Mouse (Mus musculus): ENCODE results near the gene Siglech. TPM values are rescaled to one million over a fixed set of nuclear protein-coding genes. Genes with fewer than 3 reads are reported as not detected.
A peak's percentile ranks its signal among the peaks of the same experiment; 100 is the strongest.

Gene Siglech
- total and polyA plus RNA-seq, 3 experiments = not detected

DNA sequence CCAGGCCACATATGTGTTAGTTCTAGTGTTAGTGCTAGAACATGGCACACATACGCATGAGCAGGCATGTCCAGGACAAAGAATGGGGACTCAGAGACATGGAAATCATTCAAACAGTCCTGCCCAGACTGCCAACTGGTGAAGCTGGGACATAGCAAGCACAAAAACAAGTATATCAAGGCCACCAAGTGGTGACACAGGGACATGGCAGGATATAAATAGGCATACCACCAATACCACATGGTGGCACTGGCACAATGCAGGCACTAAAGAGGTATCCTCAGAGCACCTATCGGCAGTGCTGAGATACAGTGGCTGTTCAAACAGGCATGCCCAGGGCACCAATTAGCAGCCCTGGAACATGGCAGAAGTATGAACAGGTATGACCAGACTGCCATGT is 33.5 kb upstream of the Siglech start:
- DNase-seq (ENCODE audit: low read depth, low spot score) = peak; percentile 11
- H3K27ac ChIP-seq (ENCODE audit: control insufficient read depth, low read depth, low read length) = no peak overlapping the region
- TF ChIP-seq CTCF (IDR thresholded peaks at IDR 0.05 in 2 of 3, conservative IDR thresholded peaks at IDR 0.05 in 1 of 3; ENCODE audit: control insufficient read depth in 1 of 3, insufficient read depth in 1 of 3, low read depth in 2 of 3, low read length in 3 of 3, poor library complexity in 1 of 3, severe bottlenecking in 1 of 3) = peak in 2 of 3 experiments; percentile 19 to 49; a peak in 3 of 6 replicates
- no peak for TF ChIP-seq MAX (IDR thresholded peaks at IDR 0.05; ENCODE audit: low read length)
- TF ChIP-seq TCF12 (IDR thresholded peaks at IDR 0.05; ENCODE audit: low read depth, low read length) = no peak
- peak; percentile 11; the same call in 1 of the 2 replicates for TF ChIP-seq SMC3 (IDR thresholded peaks at IDR 0.05; ENCODE audit: low read depth, low read length)
- TF ChIP-seq MEF2A (IDR thresholded peaks at IDR 0.05; ENCODE audit: extremely low read depth, insufficient replicate concordance, low read depth, low read length, poor library complexity, severe bottlenecking) = no peak
- H3K79me2 ChIP-seq (ENCODE audit: control insufficient read depth, insufficient read depth, low read length, poor library complexity) = no peaks in the 10 kb centered on the region
- no peaks in the 10 kb centered on the region for H3K4me1 ChIP-seq (ENCODE audit: control insufficient read depth in 1 of 2, insufficient read depth in 2 of 2, low read length in 2 of 2)
- no peak overlapping the region for H3K9ac ChIP-seq (ENCODE audit: control insufficient read depth, low read depth, low read length, poor library complexity, severe bottlenecking)
- H3K4me3 ChIP-seq (ENCODE audit: control insufficient read depth in 1 of 2, insufficient read depth in 1 of 2, low read depth in 2 of 2, low read length in 2 of 2) = no peak overlapping the region
- H3K36me3 ChIP-seq (ENCODE audit: control insufficient read depth in 1 of 2, insufficient read depth in 2 of 2, low read length in 2 of 2) = no peaks in the 10 kb centered on the region
- no peaks in the 10 kb centered on the region for H3K9me3 ChIP-seq (replicated peaks; ENCODE audit: insufficient read depth, low read length)
- no peaks in the 10 kb centered on the region; a peak in 1 of 4 replicates for H3K27me3 ChIP-seq (ENCODE audit: control insufficient read depth in 1 of 2, insufficient read depth in 2 of 2, low read length in 2 of 2)

DNA sequence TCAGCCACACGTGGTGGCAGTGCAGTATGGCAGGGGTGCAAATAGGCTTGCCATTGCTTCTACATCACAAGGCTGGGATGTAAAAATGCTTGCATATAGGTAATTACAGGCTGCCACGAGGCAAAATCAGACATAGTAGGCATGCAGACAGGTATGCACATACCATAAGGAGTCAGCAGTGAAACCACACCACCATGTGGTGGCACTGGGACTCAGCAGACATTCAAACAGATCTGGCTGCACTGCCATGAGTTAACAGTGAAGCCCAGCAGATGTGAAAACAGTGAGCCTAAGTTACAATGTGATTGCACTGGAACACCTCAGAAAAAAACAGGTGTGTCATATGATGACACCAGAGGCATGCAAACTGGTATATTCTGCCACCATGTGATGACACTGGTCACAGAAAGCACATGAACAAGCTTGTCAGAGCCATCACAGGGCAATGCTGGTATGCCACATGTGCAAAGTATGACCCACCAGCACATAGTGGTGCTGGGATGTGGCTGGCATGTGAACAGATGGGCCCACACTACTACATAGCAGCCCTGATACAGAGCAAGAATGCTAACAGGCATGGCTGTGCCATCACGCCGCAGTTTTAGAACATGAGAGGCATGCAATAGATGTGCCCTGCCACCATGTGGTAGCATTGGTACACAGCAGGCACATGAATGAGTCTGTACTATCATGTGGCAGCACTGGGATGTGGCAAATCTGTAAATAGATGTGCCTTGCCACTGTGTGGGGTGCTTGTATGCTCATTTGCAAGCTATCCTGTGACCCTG is 30.7 kb upstream of the Siglech start:
- Histone ChIP-seq H3K4me1 (ENCODE audit: control insufficient read depth in 1 of 2, insufficient read depth in 2 of 2, low read length in 2 of 2) (no peaks in the 10 kb centered on the region), H3K27me3 (ENCODE audit: control insufficient read depth in 1 of 2, insufficient read depth in 2 of 2, low read length in 2 of 2) (no peaks in the 10 kb centered on the region), H3K4me3 (ENCODE audit: control insufficient read depth in 1 of 2, insufficient read depth in 1 of 2, low read depth in 2 of 2, low read length in 2 of 2) (no peak overlapping the region), H3K9me3 (replicated peaks; ENCODE audit: insufficient read depth, low read length) (no peaks in the 10 kb centered on the region), H3K36me3 (ENCODE audit: control insufficient read depth in 1 of 2, insufficient read depth in 2 of 2, low read length in 2 of 2) (no peaks in the 10 kb centered on the region), H3K9ac (ENCODE audit: control insufficient read depth, low read depth, low read length, poor library complexity, severe bottlenecking) (no peak overlapping the region), H3K27ac (ENCODE audit: control insufficient read depth, low read depth, low read length) (no peak overlapping the region), H3K79me2 (ENCODE audit: control insufficient read depth, insufficient read depth, low read length, poor library complexity) (no peaks in the 10 kb centered on the region)
- TF ChIP-seq CHD1 (IDR thresholded peaks at IDR 0.05; ENCODE audit: low read depth, low read length) = no peak
- no peak for TF ChIP-seq MYB (IDR thresholded peaks at IDR 0.05; ENCODE audit: low read depth, low read length)
- no peak for TF ChIP-seq GATA1 (IDR thresholded peaks at IDR 0.05; ENCODE audit: low read depth, low read length)
- no peak for TF ChIP-seq MEF2A (IDR thresholded peaks at IDR 0.05; ENCODE audit: extremely low read depth, insufficient replicate concordance, low read depth, low read length, poor library complexity, severe bottlenecking)
- TF ChIP-seq JUND (IDR thresholded peaks at IDR 0.05; ENCODE audit: low read depth, low read length) = no peak
- TF ChIP-seq NELFE (IDR thresholded peaks at IDR 0.05; ENCODE audit: low read depth, low read length) = no peak
- no peak for TF ChIP-seq HCFC1 (IDR thresholded peaks at IDR 0.05; ENCODE audit: low read depth, low read length)
- TF ChIP-seq MYC (IDR thresholded peaks at IDR 0.05; ENCODE audit: low read depth, low read length) = no peak
- no peak for TF ChIP-seq CHD2 (IDR thresholded peaks at IDR 0.05; ENCODE audit: low read length)
- peak; percentile 49 for TF ChIP-seq RAD21 (IDR thresholded peaks at IDR 0.05; ENCODE audit: low read depth, low read length)
- peak; percentile 39 for TF ChIP-seq SMC3 (IDR thresholded peaks at IDR 0.05; ENCODE audit: low read depth, low read length)
- TF ChIP-seq CTCF (IDR thresholded peaks at IDR 0.05 in 2 of 3, conservative IDR thresholded peaks at IDR 0.05 in 1 of 3; ENCODE audit: control insufficient read depth in 1 of 3, insufficient read depth in 1 of 3, low read depth in 2 of 3, low read length in 3 of 3, poor library complexity in 1 of 3, severe bottlenecking in 1 of 3) = peak; percentile 16 to 55 (median 53); a peak in 5 of 6 replicates
- no peak for TF ChIP-seq MAX (IDR thresholded peaks at IDR 0.05; ENCODE audit: low read length)
- peak; percentile 20 for DNase-seq (ENCODE audit: low read depth, low spot score)
